Mouse (Mus musculus) MN1 (cell line): Measurements from ENCODE around the gene Dennd6a.
A peak's percentile ranks its signal among the peaks of the same experiment; 100 is the strongest.
"Not testable (repeated sequence)": the region's sequence is repeated elsewhere in the genome, so short reads cannot be mapped to it uniquely, and the experiment has no call there.

ENCODE experiments used
- DNase-seq: peaks from one replicate; pipeline ENCODE4 v3.0.0-alpha.2; 2016; ENCODE audit warnings: low spot score

Dennd6a gene

GRCm38 (mm10) chr14:26643006-26643624, 69.5 kb downstream of the Dennd6a start:
- DNase-seq: no peak

GRCm38 (mm10) chr14:26645989-26646650, 72.5 kb downstream of the Dennd6a start:
- DNase-seq: no peak

GRCm38 (mm10) chr14:26647811-26648210, 74.2 kb downstream of the Dennd6a start:
- DNase-seq: no peak

- peak; percentile 38 for DNase-seq
Measured at GRCm38 (mm10) chr14:26651901-26652300, 78.2 kb downstream of the Dennd6a start.

GRCm38 (mm10) chr14:26658178-26658577, 84.5 kb downstream of the Dennd6a start:
- no peak for DNase-seq

GRCm38 (mm10) chr14:26660233-26660632, 86.6 kb downstream of the Dennd6a start:
- no peak for DNase-seq

- no peak for DNase-seq
Measured at GRCm38 (mm10) chr14:26662016-26662415, 88.4 kb downstream of the Dennd6a start.

- DNase-seq: no peak
Measured at GRCm38 (mm10) chr14:26662488-26662887, 88.8 kb downstream of the Dennd6a start.

- DNase-seq: no peak
Measured at GRCm38 (mm10) chr14:26663851-26664250, 90.2 kb downstream of the Dennd6a start.

- DNase-seq: no peak
Measured at GRCm38 (mm10) chr14:26667991-26668370, 94.3 kb downstream of the Dennd6a start.

GRCm38 (mm10) chr14:26668371-26669291, 95.0 kb downstream of the Dennd6a start:
- peak; percentile 64 for DNase-seq

- peak; percentile 91 for DNase-seq
Measured at GRCm38 (mm10) chr14:26669292-26670073, 95.8 kb downstream of the Dennd6a start, which contains the start of gene Pde12. Gene Pde12, minus strand, starts transcription at chr14:26669883.

GRCm38 (mm10) chr14:26670964-26671363, 97.3 kb downstream of the Dennd6a start:
- no peak for DNase-seq

GRCm38 (mm10) chr14:26671870-26672615, 98.4 kb downstream of the Dennd6a start:
- not testable (repeated sequence) for DNase-seq

GRCm38 (mm10) chr14:26674476-26675169, 101.0 kb downstream of the Dennd6a start:
- DNase-seq: not testable (repeated sequence)

- DNase-seq: no peak
Measured at GRCm38 (mm10) chr14:26675371-26675770, 101.7 kb downstream of the Dennd6a start.

- DNase-seq: no peak
Measured at GRCm38 (mm10) chr14:26675791-26676190, 102.1 kb downstream of the Dennd6a start.
